Mouse (Mus musculus) testis, postnatal 10 days (tissue): ENCODE measurements around the gene Depdc7.

Experiments used
- DNase-seq: peaks from one replicate; pipeline ENCODE4 v3.0.0; 2021; ENCODE audit warnings: low spot score

The Depdc7 gene

GRCm38 (mm10) chr2:104714254-104714691 is 28.4 kb downstream of the Depdc7 start:
- DNase-seq, result no peak

DNA sequence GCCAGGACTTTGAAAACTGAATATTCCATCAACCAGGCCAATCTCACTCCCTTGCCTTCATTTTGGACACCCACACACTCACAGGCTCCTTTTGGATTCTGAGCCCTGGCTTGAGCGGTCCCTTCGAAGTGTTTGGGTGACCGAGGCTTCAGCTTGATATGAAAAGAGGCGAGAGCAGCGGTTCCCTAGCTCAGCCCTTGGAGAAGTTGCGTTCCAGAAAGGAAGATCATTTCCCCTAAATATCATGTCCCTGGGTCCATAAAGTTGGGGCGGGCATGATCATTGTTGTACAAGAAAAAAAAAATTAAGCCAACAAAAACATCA is 30.2 kb downstream of the Depdc7 start:
- DNase-seq, result no peak

DNA sequence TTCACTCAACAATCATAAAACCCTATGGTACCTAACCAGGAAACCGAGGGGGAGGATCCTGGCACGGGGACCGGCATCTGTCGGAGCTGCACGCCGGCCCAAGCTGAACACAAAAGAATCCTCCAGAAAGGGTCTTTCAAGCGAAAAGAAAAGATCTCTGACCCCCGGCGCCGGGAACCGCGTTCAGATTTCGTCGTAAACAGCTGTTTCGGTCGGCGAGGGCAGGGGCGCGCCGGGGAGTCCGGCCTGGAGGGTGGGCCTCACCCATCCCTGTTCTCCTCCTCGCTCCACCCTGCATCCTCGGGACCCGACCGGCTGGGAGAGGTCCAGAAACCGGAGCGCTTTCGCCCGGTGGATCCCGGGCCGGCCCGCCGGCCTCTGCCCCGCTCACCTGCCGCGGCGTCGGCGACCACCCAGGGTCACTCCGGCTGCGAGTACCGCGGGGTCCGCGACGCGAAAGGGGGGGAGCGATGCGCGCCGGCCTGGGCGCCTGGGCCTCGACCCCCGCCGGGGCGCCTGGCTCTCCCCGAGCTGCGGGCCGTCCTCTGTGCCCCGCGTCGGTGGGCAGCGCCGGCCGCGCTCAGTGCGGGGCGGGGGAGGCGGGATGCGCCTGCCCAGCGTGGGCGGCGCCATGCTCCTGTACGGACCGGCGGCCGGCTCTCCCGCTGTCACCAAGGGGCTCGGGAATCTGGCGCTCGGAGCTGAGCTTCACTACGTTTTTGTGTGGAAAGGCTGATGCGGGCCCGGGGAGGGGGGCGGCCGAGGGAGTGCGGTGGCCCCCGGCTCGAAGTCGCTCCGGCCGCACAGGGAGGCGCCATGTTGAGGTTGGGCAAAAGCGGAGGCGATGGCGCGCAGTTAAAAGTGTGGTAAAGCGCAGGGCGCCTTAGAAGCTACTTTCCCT is 30.8 kb downstream of the Depdc7 start, which contains the start of gene Tcp11l1:
Gene Tcp11l1 (minus strand): TSS at position 585 of the 901 bp plus-strand sequence.
- peak; percentile 79 for DNase-seq

- no peak for DNase-seq
Observed at GRCm38 (mm10) chr2:104710670-104711370, 31.9 kb downstream of the Depdc7 start.

GRCm38 (mm10) chr2:104709786-104710337 is 32.8 kb downstream of the Depdc7 start:
- peak; percentile 53 for DNase-seq

DNA sequence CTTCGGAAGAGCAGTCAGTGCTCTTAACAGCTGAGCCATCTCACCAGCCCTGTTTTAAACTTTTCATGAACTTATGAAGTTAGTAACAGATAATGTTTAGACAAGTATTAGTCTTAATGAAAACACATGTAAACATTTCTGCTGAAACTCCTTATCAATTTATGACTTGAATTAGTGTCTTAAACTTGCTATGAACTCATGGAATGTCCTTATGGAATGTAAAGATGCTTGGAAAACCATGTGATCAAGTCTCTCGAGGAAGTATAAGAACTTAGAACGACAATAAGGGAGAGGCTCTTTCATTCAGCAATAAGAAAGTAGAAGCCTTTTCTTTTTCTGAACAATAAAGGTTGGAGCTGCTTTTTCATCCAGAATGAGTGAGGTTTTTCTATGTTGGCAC is 38.3 kb downstream of the Depdc7 start:
- DNase-seq, result no peak

DNA sequence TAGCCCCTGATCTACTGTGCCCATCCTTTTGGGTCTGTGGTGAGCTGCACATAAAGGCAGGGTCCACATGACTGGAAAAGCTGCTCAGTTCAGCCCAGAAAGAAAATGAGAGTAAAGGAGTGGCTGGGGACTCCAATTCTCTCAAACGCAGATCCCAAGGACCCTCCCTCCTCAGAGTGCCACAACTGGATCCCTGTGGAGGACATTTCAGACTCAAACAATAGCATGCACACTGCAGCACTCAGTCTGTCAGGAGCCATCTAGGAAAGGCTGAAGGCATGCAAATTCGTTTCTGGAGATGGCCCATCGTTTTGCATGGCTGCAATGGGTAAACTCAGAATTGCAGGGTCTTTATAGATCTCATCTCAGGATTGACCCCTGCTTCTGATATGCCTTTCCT is 39.5 kb downstream of the Depdc7 start:
- DNase-seq, result no peak

DNA sequence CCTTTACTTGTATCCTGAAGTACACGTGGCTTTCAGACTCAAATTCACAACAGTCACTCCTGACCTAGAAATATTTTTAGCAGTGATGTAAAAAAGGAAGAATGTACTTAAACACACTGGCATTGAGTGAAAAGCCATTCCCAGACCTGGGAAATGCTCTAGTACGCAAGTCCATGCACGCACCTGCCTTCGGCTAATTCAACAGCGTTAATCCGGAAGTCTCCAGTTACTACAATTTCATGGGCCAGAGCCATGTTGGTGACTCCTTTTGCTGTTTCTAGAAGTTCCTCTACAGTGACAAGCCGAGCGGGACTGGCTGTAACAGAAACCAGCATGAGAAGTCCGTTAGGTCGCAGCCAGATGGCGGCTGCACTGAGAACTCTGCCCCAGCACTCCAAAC is 43.0 kb downstream of the Depdc7 start:
- no peak for DNase-seq

DNA sequence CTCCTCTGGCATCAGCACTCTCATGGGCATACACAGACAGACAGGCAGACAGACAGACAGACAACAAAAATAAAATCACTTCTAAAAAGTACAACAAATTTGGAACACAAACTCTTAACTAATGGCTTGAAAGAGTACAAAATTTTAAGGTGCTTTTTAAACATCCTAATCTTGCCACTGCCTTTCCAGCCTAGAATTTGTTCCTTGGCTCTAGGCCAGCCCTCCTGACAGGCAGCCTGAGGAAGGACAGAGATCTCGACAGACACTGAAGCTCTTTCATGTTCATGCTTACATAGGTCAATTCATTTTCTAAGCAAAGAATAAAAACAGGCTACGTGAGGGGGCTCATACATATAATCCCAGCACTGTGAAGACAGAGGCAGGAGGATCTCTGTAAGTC is 50.1 kb downstream of the Depdc7 start:
- DNase-seq, result no peak

DNA sequence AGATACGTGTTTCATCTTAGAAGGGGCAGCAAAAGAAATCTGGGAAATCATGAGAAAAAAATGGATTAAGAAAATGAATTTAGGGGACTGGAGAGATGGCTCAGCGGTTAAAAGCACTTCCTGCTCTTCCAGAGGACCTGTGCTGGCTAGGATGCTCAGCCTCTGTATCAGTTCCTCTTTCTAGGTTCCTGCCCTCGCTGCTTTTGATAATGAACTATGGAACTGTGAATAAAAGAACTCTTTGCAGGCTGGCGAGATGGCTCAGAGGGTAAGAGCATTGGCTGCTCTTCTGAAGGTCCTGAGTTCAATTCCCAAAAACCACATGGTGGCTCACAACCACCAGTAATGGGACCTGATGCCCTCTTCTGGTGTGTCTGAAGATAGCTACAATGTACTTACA is 52.0 kb downstream of the Depdc7 start:
- no peak for DNase-seq

DNA sequence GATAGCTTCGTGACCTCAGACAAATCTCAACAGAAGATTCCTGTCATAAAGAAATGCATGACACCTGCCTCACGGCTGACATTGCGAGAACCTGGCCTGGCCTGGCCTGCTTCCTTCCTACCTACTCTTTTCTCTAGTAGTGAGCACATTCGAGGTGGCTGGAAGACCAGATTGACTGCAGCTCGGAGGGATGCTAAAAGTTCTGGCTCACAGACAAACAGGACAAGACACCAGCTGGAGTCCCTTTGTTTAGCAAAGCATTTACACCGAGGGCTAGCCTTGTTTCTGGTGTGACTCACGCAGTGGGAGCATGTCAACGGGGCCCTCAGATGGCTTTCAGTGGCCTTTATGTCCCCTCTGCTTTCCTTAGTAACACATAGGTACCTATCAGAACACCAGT is 54.0 kb downstream of the Depdc7 start:
- DNase-seq, result no peak

DNA sequence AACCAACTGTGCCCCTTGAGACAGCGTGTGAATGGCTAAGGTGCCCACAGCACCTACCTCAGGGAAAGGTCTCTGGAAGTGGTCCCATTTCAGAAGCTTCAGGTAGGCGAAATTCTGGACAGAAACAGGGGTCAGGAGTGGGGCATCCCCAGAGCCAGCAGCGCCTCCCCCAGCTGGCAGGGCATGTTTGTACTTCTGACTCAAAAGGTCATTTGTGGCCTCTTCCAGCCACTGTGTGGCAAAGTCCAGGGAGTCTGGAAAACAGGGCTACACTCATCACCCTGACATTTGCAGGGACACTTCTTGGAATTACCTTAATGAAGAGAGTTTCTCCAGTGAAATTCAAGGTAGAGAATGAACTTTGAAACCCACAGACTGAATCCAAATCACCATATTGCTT is 54.4 kb downstream of the Depdc7 start:
- no peak for DNase-seq

DNA sequence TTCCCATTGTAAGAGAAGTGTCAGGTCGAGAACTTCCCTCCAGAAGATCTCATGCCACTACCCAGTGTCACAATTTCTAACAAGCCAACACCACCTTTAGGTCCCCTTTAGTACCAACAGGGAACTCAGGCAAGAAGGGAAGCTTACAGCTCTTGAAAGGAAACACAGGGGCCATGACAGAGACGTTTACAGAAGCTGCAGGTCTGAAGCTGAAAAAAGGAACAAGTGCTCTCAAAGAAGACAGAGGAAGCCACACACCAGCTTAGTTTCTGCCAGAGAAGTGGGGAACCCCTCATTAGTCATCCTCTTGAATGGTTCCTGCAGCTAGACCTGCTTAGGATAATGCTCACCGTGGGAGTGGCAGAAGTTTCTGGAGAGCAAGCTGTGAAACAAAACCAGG is 55.4 kb downstream of the Depdc7 start:
- no peak for DNase-seq

DNA sequence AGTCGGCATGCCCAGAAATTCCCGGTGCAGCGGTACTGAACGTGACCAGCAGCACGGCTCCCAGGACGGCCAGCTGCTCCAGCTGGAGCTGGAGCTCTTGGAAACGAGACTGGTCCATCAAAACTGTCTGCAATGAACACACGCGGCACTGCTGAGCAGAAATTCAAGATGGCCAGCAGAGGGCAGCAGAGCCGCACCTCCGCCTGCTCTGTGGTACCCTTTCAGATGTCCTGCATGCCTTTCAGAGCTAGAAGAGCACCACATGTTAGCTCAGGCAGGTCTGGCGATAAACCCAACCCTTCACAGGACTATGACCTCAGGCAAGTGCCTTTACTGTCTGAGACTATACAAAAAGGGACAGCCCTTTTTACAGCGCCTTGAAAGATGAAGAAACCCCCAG is 57.3 kb downstream of the Depdc7 start:
- DNase-seq, result peak; percentile 87

DNA sequence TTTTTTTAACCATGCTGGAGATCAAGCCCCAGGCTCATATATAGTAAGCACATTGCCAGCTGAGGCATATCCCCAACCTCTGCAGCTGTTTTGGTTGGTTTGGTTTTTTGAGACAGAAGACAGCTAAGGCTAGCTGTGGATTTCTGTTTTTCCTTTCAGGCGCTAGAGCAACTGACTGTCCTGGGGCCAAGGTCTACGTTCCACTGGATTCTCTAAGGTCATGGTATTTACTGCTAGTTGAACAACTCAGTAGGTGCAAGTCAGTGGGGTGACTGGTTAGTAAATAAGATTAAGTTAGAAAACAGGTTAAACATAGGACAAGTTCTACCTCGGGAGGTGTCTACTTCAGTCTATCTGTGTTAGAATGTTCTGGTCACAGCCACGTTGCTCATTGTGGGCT is 57.9 kb downstream of the Depdc7 start:
- DNase-seq, result no peak

- no peak for DNase-seq
Observed at GRCm38 (mm10) chr2:104677326-104677725, 65.4 kb downstream of the Depdc7 start.
